9 mouse cellular contexts compared by ENCODE assay signal in genomic region chr5:135935176-135935523, GRCm38 (mm10). TPM values are rescaled to one million over a fixed set of nuclear protein-coding genes. Genes with fewer than 3 reads are reported as not detected.
DNase-seq lines count a peak whose midpoint lies in the region; ATAC-seq and TF ChIP-seq lines count a peak whose summit lies in the region.
"Had no signal": no experiment of that assay in that cellular context is flagged by ENCODE, and none has a peak within 500 bp of the region (broad histone marks: within the 10 kb centered on the region; RNA-seq: fewer than 3 reads in every experiment).

No protein-coding gene starts in this region.

- peak overlapping the region; percentile 64 for H3K4me2 ChIP-seq in kidney, embryonic 15.5 days
- peak overlapping the region; percentile 45 for H3K4me2 ChIP-seq in intestine, embryonic 16.5 days (ENCODE audit: low read depth, low read length)
- H3K4me2 ChIP-seq in myocyte (ENCODE audit: low read depth), result peak overlapping the region; percentile 43

- no peak for DNase-seq in kidney, adult 9 months
- DNase-seq in embryo, embryonic 10.5 days (ENCODE audit: low spot score), result no peak
- DNase-seq in adrenal gland, postnatal 14 days, result no peak
- no peak for DNase-seq in frontal cortex, postnatal 14 days (ENCODE audit: low spot score in 2 of 2)

- no peak for TF ChIP-seq POLR2A in myocyte (IDR thresholded peaks at IDR 0.05; ENCODE audit: insufficient read length, low read depth)

- 54% methylated on average over 7 of the region's 7 CpGs for WGBS in kidney, embryonic 15.5 days
- 52% methylated on average over 7 of the region's 7 CpGs for WGBS in intestine, embryonic 16.5 days

- H3K27me3 ChIP-seq in kidney, embryonic 15.5 days, result no peaks in the 10 kb centered on the region
- H3K27me3 ChIP-seq in intestine, embryonic 16.5 days (replicated peaks; ENCODE audit: control insufficient read depth, insufficient read depth, low read length), result no peaks in the 10 kb centered on the region
- H3K27me3 ChIP-seq in myocyte (ENCODE audit: control insufficient read depth, insufficient read depth, insufficient read length), result no peaks in the 10 kb centered on the region

- ATAC-seq in kidney, embryonic 15.5 days (replicated peaks; ENCODE audit: low FRiP score), result peak; percentile 31
- 0 out of 2 replicates have a peak, but pooled peaks have one; percentile 0 for ATAC-seq in common myeloid progenitor, adult 5-6 weeks (replicated peaks; ENCODE audit: low read depth, poor library complexity, severe bottlenecking)
- ATAC-seq in intestine, embryonic 16.5 days, result no peak; the same call in 1 of the 2 replicates

- peaks cover 23% of the 10 kb centered on the region for H3K4me1 ChIP-seq in kidney, embryonic 15.5 days
- peaks cover 16% of the 10 kb centered on the region for H3K4me1 ChIP-seq in intestine, embryonic 16.5 days (ENCODE audit: control insufficient read depth, insufficient read depth, low read length)

- no peak overlapping the region for H3K9ac ChIP-seq in kidney, embryonic 15.5 days
- H3K9ac ChIP-seq in intestine, embryonic 16.5 days (ENCODE audit: low read depth, low read length), result peak overlapping the region; percentile 49; the same call in 1 of the 2 replicates

- no peak overlapping the region for H3ac ChIP-seq in myocyte (ENCODE audit: control insufficient read depth, insufficient read length)

- peaks cover 24% of the 10 kb centered on the region for H3K36me3 ChIP-seq in kidney, embryonic 15.5 days
- H3K36me3 ChIP-seq in intestine, embryonic 16.5 days (ENCODE audit: control insufficient read depth, insufficient read depth, low read length), result no peaks in the 10 kb centered on the region
- peaks cover 23% of the 10 kb centered on the region for H3K36me3 ChIP-seq in myocyte (ENCODE audit: control insufficient read depth, insufficient read depth)

- peak overlapping the region; percentile 97 for H3K4me3 ChIP-seq in kidney, embryonic 15.5 days (replicated peaks)
- H3K4me3 ChIP-seq in intestine, embryonic 16.5 days (ENCODE audit: low read length), result peak overlapping the region; percentile 78
- peak overlapping the region; percentile 94 for H3K4me3 ChIP-seq in myocyte

- H3K9me3 ChIP-seq in kidney, embryonic 15.5 days (replicated peaks), result no peaks in the 10 kb centered on the region
- H3K9me3 ChIP-seq in intestine, embryonic 16.5 days (ENCODE audit: control insufficient read depth, low read length), result no peaks in the 10 kb centered on the region

- H3K27ac ChIP-seq in kidney, embryonic 15.5 days, result peak overlapping the region; percentile 98
- H3K27ac ChIP-seq in intestine, embryonic 16.5 days (ENCODE audit: low read length), result peak overlapping the region; percentile 66

- peaks cover 40% of the 10 kb centered on the region for H3K79me2 ChIP-seq in myocyte (ENCODE audit: control insufficient read depth, insufficient read depth)

TF ChIP-seq in myocyte, 11 proteins besides CTCF, POLR2A, EP300 and RAD21:
- TF ChIP-seq E2F4 (IDR thresholded peaks at IDR 0.05; ENCODE audit: insufficient read depth) (no peak), CEBPB (IDR thresholded peaks at IDR 0.05; ENCODE audit: insufficient read depth, poor library complexity, severe bottlenecking) (peak; percentile 92), REST (IDR thresholded peaks at IDR 0.05; ENCODE audit: insufficient read depth, insufficient read length) (no peak), TCF3 (IDR thresholded peaks at IDR 0.05; ENCODE audit: insufficient read length, low read depth) (no peak), MAX (IDR thresholded peaks at IDR 0.05; ENCODE audit: low read depth) (peak; percentile 22)

RNA-seq across cellular contexts. Expression of gene Ywhag, which starts 0.7 kb away (rescaled TPM):
- polyA plus RNA-seq in kidney, embryonic 15.5 days (2015; fragmentation: Nextera tagmentation; extraction: Ambion mirVana), result 179 and 189 TPM in 2 replicates
- total RNA-seq in common myeloid progenitor, adult 5-6 weeks (2017), result 79.8 and 122 TPM in 2 replicates
- 137 and 144 TPM in 2 replicates for polyA plus RNA-seq in intestine, embryonic 16.5 days (2015; fragmentation: Nextera tagmentation; extraction: Ambion mirVana)
- polyA plus RNA-seq in myocyte (2012; fragmentation: generic; extraction: Trizol), result 244 TPM
- 462 and 482 TPM in 2 replicates for total RNA-seq in adrenal gland, postnatal 14 days (2021)

RNA-seq across cellular contexts. Expression of gene Ssc4d, which starts 39.2 kb away (rescaled TPM):
- 9.6 and 10.1 TPM in 2 replicates for polyA plus RNA-seq in kidney, embryonic 15.5 days (2015; fragmentation: Nextera tagmentation; extraction: Ambion mirVana)
- total RNA-seq in common myeloid progenitor, adult 5-6 weeks (2017), result 1.0 and 1.3 TPM in 2 replicates
- 2.3 and 2.9 TPM in 2 replicates for polyA plus RNA-seq in intestine, embryonic 16.5 days (2015; fragmentation: Nextera tagmentation; extraction: Ambion mirVana)
- 2.4 TPM for polyA plus RNA-seq in myocyte (2012; fragmentation: generic; extraction: Trizol)
- total RNA-seq in adrenal gland, postnatal 14 days (2021), result 2.1 and 3.1 TPM in 2 replicates

RNA-seq across cellular contexts. Expression of gene Zp3, which starts 44.7 kb away (rescaled TPM):
- polyA plus RNA-seq in kidney, embryonic 15.5 days (2015; fragmentation: Nextera tagmentation; extraction: Ambion mirVana), result 0.30 TPM in 1 of 2 replicates, not detected in the other
- not detected in 2 replicates for total RNA-seq in common myeloid progenitor, adult 5-6 weeks (2017)
- polyA plus RNA-seq in intestine, embryonic 16.5 days (2015; fragmentation: Nextera tagmentation; extraction: Ambion mirVana), result 0.68 and 1.5 TPM in 2 replicates
- polyA plus RNA-seq in myocyte (2012; fragmentation: generic; extraction: Trizol), result 0.11 TPM
- not detected in 2 replicates for total RNA-seq in adrenal gland, postnatal 14 days (2021)
- total RNA-seq: layer of hippocampus, adult 18-20 months had no signal

RNA-seq across cellular contexts. Expression of gene Hspb1, which starts 47.4 kb away (rescaled TPM):
- 70.0 and 72.9 TPM in 2 replicates for polyA plus RNA-seq in kidney, embryonic 15.5 days (2015; fragmentation: Nextera tagmentation; extraction: Ambion mirVana)
- total RNA-seq in common myeloid progenitor, adult 5-6 weeks (2017), result 0.46 and 1.4 TPM in 2 replicates
- polyA plus RNA-seq in intestine, embryonic 16.5 days (2015; fragmentation: Nextera tagmentation; extraction: Ambion mirVana), result 112 and 114 TPM in 2 replicates
- polyA plus RNA-seq in myocyte (2012; fragmentation: generic; extraction: Trizol), result 622 TPM
- total RNA-seq in adrenal gland, postnatal 14 days (2021), result 64.7 and 97.7 TPM in 2 replicates

RNA-seq across cellular contexts. Expression of gene Dtx2, which starts 59.5 kb away (rescaled TPM):
- polyA plus RNA-seq in kidney, embryonic 15.5 days (2015; fragmentation: Nextera tagmentation; extraction: Ambion mirVana), result 29.4 and 29.9 TPM in 2 replicates
- total RNA-seq in common myeloid progenitor, adult 5-6 weeks (2017), result 4.8 and 5.9 TPM in 2 replicates
- 20.6 and 21.6 TPM in 2 replicates for polyA plus RNA-seq in intestine, embryonic 16.5 days (2015; fragmentation: Nextera tagmentation; extraction: Ambion mirVana)
- polyA plus RNA-seq in myocyte (2012; fragmentation: generic; extraction: Trizol), result 18.3 TPM
- 15.4 and 15.5 TPM in 2 replicates for total RNA-seq in adrenal gland, postnatal 14 days (2021)
